Mouse (Mus musculus): ENCODE results near the gene Pzp. TPM values are rescaled to one million over a fixed set of nuclear protein-coding genes. Genes with fewer than 3 reads are reported as not detected.

Gene Pzp
- polyA plus RNA-seq, 1 experiment from 2014 or later, result 1,400 TPM

GRCm38 (mm10) chr6:128474112-128474511, 52.4 kb downstream of the Pzp start:
- H3K4me2 ChIP-seq (ENCODE audit: low read depth, low read length), result no peak overlapping the region
- H3K4me1 ChIP-seq (ENCODE audit: insufficient read depth), result no peaks in the 10 kb centered on the region
- no peak overlapping the region for H3K4me3 ChIP-seq (ENCODE audit: low read depth, low read length)
- DNase-seq, result no peak
- no peak overlapping the region for H3K27ac ChIP-seq (ENCODE audit: low read depth)
- no peaks in the 10 kb centered on the region for H3K27me3 ChIP-seq (ENCODE audit: insufficient read depth, low read length)
- no peaks in the 10 kb centered on the region for H3K36me3 ChIP-seq (replicated peaks; ENCODE audit: insufficient read depth, low read length)
- ATAC-seq, result no peak
- TF ChIP-seq EP300 (IDR thresholded peaks at IDR 0.05; ENCODE audit: low read depth) (no peak), CTCF (IDR thresholded peaks at IDR 0.05; ENCODE audit: low read depth) (no peak)
- no peak overlapping the region for H3K9ac ChIP-seq (replicated peaks)
- no peaks in the 10 kb centered on the region for H3K9me3 ChIP-seq (ENCODE audit: low read length)
- 80% methylated on average over 6 of the region's 6 CpGs for WGBS (ENCODE audit: insufficient replicate concordance)

GRCm38 (mm10) chr6:128469451-128469850, 57.1 kb downstream of the Pzp start:
- peak overlapping the region; percentile 26; the same call in 1 of the 2 replicates for H3K4me2 ChIP-seq (ENCODE audit: low read depth, low read length)
- peaks cover 4% of the 10 kb centered on the region for H3K4me1 ChIP-seq (ENCODE audit: insufficient read depth)
- H3K9ac ChIP-seq (replicated peaks), result no peak overlapping the region
- H3K27ac ChIP-seq (ENCODE audit: low read depth), result no peak overlapping the region
- ATAC-seq (peak; percentile 43; the same call in 1 of the 2 replicates), DNase-seq (peak; percentile 72)
- TF ChIP-seq CTCF (IDR thresholded peaks at IDR 0.05; ENCODE audit: low read depth) (peak; percentile 20; the same call in 1 of the 2 replicates), EP300 (IDR thresholded peaks at IDR 0.05; ENCODE audit: low read depth) (no peak)
- no peaks in the 10 kb centered on the region for H3K27me3 ChIP-seq (ENCODE audit: insufficient read depth, low read length)
- no peak overlapping the region for H3K4me3 ChIP-seq (ENCODE audit: low read depth, low read length)
- no peaks in the 10 kb centered on the region for H3K9me3 ChIP-seq (ENCODE audit: low read length)
- 6% methylated on average over 12 of the region's 12 CpGs for WGBS (ENCODE audit: insufficient replicate concordance)
- H3K36me3 ChIP-seq (replicated peaks; ENCODE audit: insufficient read depth, low read length), result no peaks in the 10 kb centered on the region

- WGBS (ENCODE audit: insufficient replicate concordance), result 49% methylated on average over 2 of the region's 2 CpGs
- peak; percentile 59 for DNase-seq
These were observed 59.2 kb downstream of the Pzp start for GRCm38 (mm10) chr6:128467298-128467697.

GRCm38 (mm10) chr6:128466563-128466962, 60.0 kb downstream of the Pzp start:
- no peak overlapping the region for H3K9ac ChIP-seq (replicated peaks)
- H3K4me1 ChIP-seq (ENCODE audit: insufficient read depth), result peaks cover 4% of the 10 kb centered on the region
- H3K36me3 ChIP-seq (replicated peaks; ENCODE audit: insufficient read depth, low read length), result no peaks in the 10 kb centered on the region
- no peak overlapping the region for H3K27ac ChIP-seq (ENCODE audit: low read depth)
- 52% methylated on average over 3 of the region's 3 CpGs for WGBS (ENCODE audit: insufficient replicate concordance)
- H3K9me3 ChIP-seq (ENCODE audit: low read length), result no peaks in the 10 kb centered on the region
- H3K27me3 ChIP-seq (ENCODE audit: insufficient read depth, low read length), result no peaks in the 10 kb centered on the region
- TF ChIP-seq CTCF (IDR thresholded peaks at IDR 0.05; ENCODE audit: low read depth) (no peak), EP300 (IDR thresholded peaks at IDR 0.05; ENCODE audit: low read depth) (no peak)
- no peak overlapping the region for H3K4me3 ChIP-seq (ENCODE audit: low read depth, low read length)
- ATAC-seq (no peak), DNase-seq (no peak)
- H3K4me2 ChIP-seq (ENCODE audit: low read depth, low read length), result no peak overlapping the region

More at GRCm38 (mm10) chr6:128467298-128467697, 59.2 kb downstream of the Pzp start:
- TF ChIP-seq CTCF (IDR thresholded peaks at IDR 0.05; ENCODE audit: low read depth) (peak; percentile 44), EP300 (IDR thresholded peaks at IDR 0.05; ENCODE audit: low read depth) (no peak)
- H3K9me3 ChIP-seq (ENCODE audit: low read length), result no peaks in the 10 kb centered on the region
- H3K9ac ChIP-seq (replicated peaks), result no peak overlapping the region
- H3K4me1 ChIP-seq (ENCODE audit: insufficient read depth), result peaks cover 4% of the 10 kb centered on the region
- no peaks in the 10 kb centered on the region for H3K27me3 ChIP-seq (ENCODE audit: insufficient read depth, low read length)
- H3K4me2 ChIP-seq (ENCODE audit: low read depth, low read length), result no peak overlapping the region
- H3K27ac ChIP-seq (ENCODE audit: low read depth), result no peak overlapping the region
- no peak overlapping the region for H3K4me3 ChIP-seq (ENCODE audit: low read depth, low read length)
- no peak for ATAC-seq
- H3K36me3 ChIP-seq (replicated peaks; ENCODE audit: insufficient read depth, low read length), result no peaks in the 10 kb centered on the region

- H3K9me3 ChIP-seq (ENCODE audit: low read length), result no peaks in the 10 kb centered on the region
- no peak overlapping the region for H3K4me2 ChIP-seq (ENCODE audit: low read depth, low read length)
- no peak overlapping the region for H3K9ac ChIP-seq (replicated peaks)
- TF ChIP-seq CTCF (IDR thresholded peaks at IDR 0.05; ENCODE audit: low read depth) (no peak), EP300 (IDR thresholded peaks at IDR 0.05; ENCODE audit: low read depth) (no peak)
- H3K4me1 ChIP-seq (ENCODE audit: insufficient read depth), result peaks cover 4% of the 10 kb centered on the region
- 53% methylated on average over 7 of the region's 7 CpGs for WGBS (ENCODE audit: insufficient replicate concordance)
- H3K27me3 ChIP-seq (ENCODE audit: insufficient read depth, low read length), result no peaks in the 10 kb centered on the region
- DNase-seq, result no peak
- no peak overlapping the region for H3K27ac ChIP-seq (ENCODE audit: low read depth)
- no peak for ATAC-seq
- no peak overlapping the region for H3K4me3 ChIP-seq (ENCODE audit: low read depth, low read length)
- H3K36me3 ChIP-seq (replicated peaks; ENCODE audit: insufficient read depth, low read length), result no peaks in the 10 kb centered on the region
These were observed 60.5 kb downstream of the Pzp start for GRCm38 (mm10) chr6:128466043-128466442.

GRCm38 (mm10) chr6:128464996-128465395, 61.5 kb downstream of the Pzp start:
- DNase-seq (no peak), ATAC-seq (no peak)
- Histone ChIP-seq H3K4me2 (ENCODE audit: low read depth, low read length) (no peak overlapping the region), H3K36me3 (replicated peaks; ENCODE audit: insufficient read depth, low read length) (no peaks in the 10 kb centered on the region), H3K27me3 (ENCODE audit: insufficient read depth, low read length) (no peaks in the 10 kb centered on the region), H3K4me3 (ENCODE audit: low read depth, low read length) (no peak overlapping the region), H3K4me1 (ENCODE audit: insufficient read depth) (peaks cover 4% of the 10 kb centered on the region), H3K9ac (replicated peaks) (no peak overlapping the region), H3K9me3 (ENCODE audit: low read length) (no peaks in the 10 kb centered on the region), H3K27ac (ENCODE audit: low read depth) (no peak overlapping the region)
- no peak for TF ChIP-seq EP300 (IDR thresholded peaks at IDR 0.05; ENCODE audit: low read depth)
- no peak for TF ChIP-seq CTCF (IDR thresholded peaks at IDR 0.05; ENCODE audit: low read depth)
- WGBS (ENCODE audit: insufficient replicate concordance), result 64% methylated on average over 4 of the region's 4 CpGs

GRCm38 (mm10) chr6:128461606-128462005, 64.9 kb downstream of the Pzp start:
- no peaks in the 10 kb centered on the region for H3K36me3 ChIP-seq (replicated peaks; ENCODE audit: insufficient read depth, low read length)
- peaks cover 2% of the 10 kb centered on the region for H3K4me1 ChIP-seq (ENCODE audit: insufficient read depth)
- H3K9me3 ChIP-seq (ENCODE audit: low read length), result no peaks in the 10 kb centered on the region

More at GRCm38 (mm10) chr6:128461606-128462005, 64.9 kb downstream of the Pzp start:
- Histone ChIP-seq H3K27me3 (ENCODE audit: insufficient read depth, low read length) (no peaks in the 10 kb centered on the region), H3K4me2 (ENCODE audit: low read depth, low read length) (no peak overlapping the region), H3K9ac (replicated peaks) (no peak overlapping the region), H3K27ac (ENCODE audit: low read depth) (no peak overlapping the region), H3K4me3 (ENCODE audit: low read depth, low read length) (no peak overlapping the region)
- TF ChIP-seq EP300 (IDR thresholded peaks at IDR 0.05; ENCODE audit: low read depth) (no peak), CTCF (IDR thresholded peaks at IDR 0.05; ENCODE audit: low read depth) (no peak)
- DNase-seq, result no peak
- ATAC-seq, result no peak

Measured in liver, postnatal 0 days (tissue).